Mouse (Mus musculus): Measurements from ENCODE around the gene Tymp.

Gene Tymp

GRCm38 (mm10) chr15:89376957-89377356 lies at the start of gene Tymp:
TSS of gene Tymp (minus strand) at chr15:89377039.
- Histone ChIP-seq H3K36me3 (ENCODE audit: control insufficient read depth, insufficient read depth, low read length, poor library complexity, severe bottlenecking) (no peaks in the 10 kb centered on the region), H3K27me3 (ENCODE audit: control insufficient read depth, insufficient read depth, low read length, poor library complexity, severe bottlenecking) (no peaks in the 10 kb centered on the region)
- no peak for DNase-seq (ENCODE audit: low read depth, low spot score)

- no peaks in the 10 kb centered on the region for H3K27me3 ChIP-seq (ENCODE audit: control insufficient read depth, insufficient read depth, low read length, poor library complexity, severe bottlenecking)
- peaks cover 8% of the 10 kb centered on the region for H3K36me3 ChIP-seq (ENCODE audit: control insufficient read depth, insufficient read depth, low read length, poor library complexity, severe bottlenecking)
- no peak for DNase-seq (ENCODE audit: low read depth, low spot score)
Measured at GRCm38 (mm10) chr15:89425711-89426121, 48.9 kb upstream of the Tymp start, which contains the start of gene Cpt1b. TSS of gene Cpt1b (minus strand) at chr15:89425863.

- DNase-seq (ENCODE audit: low read depth, low spot score), result no peak
- Histone ChIP-seq H3K27me3 (ENCODE audit: control insufficient read depth, insufficient read depth, low read length, poor library complexity, severe bottlenecking) (no peaks in the 10 kb centered on the region), H3K36me3 (ENCODE audit: control insufficient read depth, insufficient read depth, low read length, poor library complexity, severe bottlenecking) (peaks cover 8% of the 10 kb centered on the region)
Measured at GRCm38 (mm10) chr15:89424621-89425020, 47.8 kb upstream of the Tymp start.

- Histone ChIP-seq H3K27me3 (ENCODE audit: control insufficient read depth, insufficient read depth, low read length, poor library complexity, severe bottlenecking) (no peaks in the 10 kb centered on the region), H3K36me3 (ENCODE audit: control insufficient read depth, insufficient read depth, low read length, poor library complexity, severe bottlenecking) (peaks cover 12% of the 10 kb centered on the region)
- DNase-seq (ENCODE audit: low read depth, low spot score), result no peak
Measured at GRCm38 (mm10) chr15:89421938-89422337, 45.1 kb upstream of the Tymp start.

- Histone ChIP-seq H3K27me3 (ENCODE audit: control insufficient read depth, insufficient read depth, low read length, poor library complexity, severe bottlenecking) (no peaks in the 10 kb centered on the region), H3K36me3 (ENCODE audit: control insufficient read depth, insufficient read depth, low read length, poor library complexity, severe bottlenecking) (peaks cover 5% of the 10 kb centered on the region; the same call in 1 of the 2 replicates)
- DNase-seq (ENCODE audit: low read depth, low spot score), result no peak
Measured at GRCm38 (mm10) chr15:89415282-89415681, 38.4 kb upstream of the Tymp start.

GRCm38 (mm10) chr15:89410118-89410517 lies 33.3 kb upstream of the Tymp start, which contains the start of gene Syce3:
TSS of gene Syce3 (minus strand) at chr15:89410503.
- Histone ChIP-seq H3K27me3 (ENCODE audit: control insufficient read depth, insufficient read depth, low read length, poor library complexity, severe bottlenecking) (no peaks in the 10 kb centered on the region), H3K36me3 (ENCODE audit: control insufficient read depth, insufficient read depth, low read length, poor library complexity, severe bottlenecking) (no peaks in the 10 kb centered on the region)
- no peak for DNase-seq (ENCODE audit: low read depth, low spot score)

GRCm38 (mm10) chr15:89406691-89407090 lies 29.9 kb upstream of the Tymp start:
- no peaks in the 10 kb centered on the region for H3K36me3 ChIP-seq (ENCODE audit: control insufficient read depth, insufficient read depth, low read length, poor library complexity, severe bottlenecking)
- H3K27me3 ChIP-seq (ENCODE audit: control insufficient read depth, insufficient read depth, low read length, poor library complexity, severe bottlenecking), result no peaks in the 10 kb centered on the region
- DNase-seq (ENCODE audit: low read depth, low spot score), result no peak

GRCm38 (mm10) chr15:89404831-89405623 lies 28.2 kb upstream of the Tymp start:
- no peak for DNase-seq (ENCODE audit: low read depth, low spot score)
- Histone ChIP-seq H3K27me3 (ENCODE audit: control insufficient read depth, insufficient read depth, low read length, poor library complexity, severe bottlenecking) (no peaks in the 10 kb centered on the region), H3K36me3 (ENCODE audit: control insufficient read depth, insufficient read depth, low read length, poor library complexity, severe bottlenecking) (no peaks in the 10 kb centered on the region)

GRCm38 (mm10) chr15:89402471-89402870 lies 25.6 kb upstream of the Tymp start:
- Histone ChIP-seq H3K27me3 (ENCODE audit: control insufficient read depth, insufficient read depth, low read length, poor library complexity, severe bottlenecking) (no peaks in the 10 kb centered on the region), H3K36me3 (ENCODE audit: control insufficient read depth, insufficient read depth, low read length, poor library complexity, severe bottlenecking) (no peaks in the 10 kb centered on the region)
- DNase-seq (ENCODE audit: low read depth, low spot score), result no peak

- H3K27me3 ChIP-seq (ENCODE audit: control insufficient read depth, insufficient read depth, low read length, poor library complexity, severe bottlenecking), result no peaks in the 10 kb centered on the region
- no peaks in the 10 kb centered on the region for H3K36me3 ChIP-seq (ENCODE audit: control insufficient read depth, insufficient read depth, low read length, poor library complexity, severe bottlenecking)
- DNase-seq (ENCODE audit: low read depth, low spot score), result no peak
Measured at GRCm38 (mm10) chr15:89399716-89400115, 22.9 kb upstream of the Tymp start.

- H3K36me3 ChIP-seq (ENCODE audit: control insufficient read depth, insufficient read depth, low read length, poor library complexity, severe bottlenecking), result no peaks in the 10 kb centered on the region
- DNase-seq (ENCODE audit: low read depth, low spot score), result no peak
- no peaks in the 10 kb centered on the region for H3K27me3 ChIP-seq (ENCODE audit: control insufficient read depth, insufficient read depth, low read length, poor library complexity, severe bottlenecking)
Measured at GRCm38 (mm10) chr15:89398146-89398545, 21.3 kb upstream of the Tymp start.

- H3K36me3 ChIP-seq (ENCODE audit: control insufficient read depth, insufficient read depth, low read length, poor library complexity, severe bottlenecking), result no peaks in the 10 kb centered on the region
- no peaks in the 10 kb centered on the region for H3K27me3 ChIP-seq (ENCODE audit: control insufficient read depth, insufficient read depth, low read length, poor library complexity, severe bottlenecking)
- no peak for DNase-seq (ENCODE audit: low read depth, low spot score)
Measured at GRCm38 (mm10) chr15:89396883-89397282, 20.0 kb upstream of the Tymp start.

- no peak for DNase-seq (ENCODE audit: low read depth, low spot score)
- H3K27me3 ChIP-seq (ENCODE audit: control insufficient read depth, insufficient read depth, low read length, poor library complexity, severe bottlenecking), result no peaks in the 10 kb centered on the region
- H3K36me3 ChIP-seq (ENCODE audit: control insufficient read depth, insufficient read depth, low read length, poor library complexity, severe bottlenecking), result no peaks in the 10 kb centered on the region
Measured at GRCm38 (mm10) chr15:89390081-89390480, 13.2 kb upstream of the Tymp start.

- no peaks in the 10 kb centered on the region for H3K27me3 ChIP-seq (ENCODE audit: control insufficient read depth, insufficient read depth, low read length, poor library complexity, severe bottlenecking)
- no peaks in the 10 kb centered on the region for H3K36me3 ChIP-seq (ENCODE audit: control insufficient read depth, insufficient read depth, low read length, poor library complexity, severe bottlenecking)
- DNase-seq (ENCODE audit: low read depth, low spot score), result no peak
Measured at GRCm38 (mm10) chr15:89387127-89387526, 10.3 kb upstream of the Tymp start.

- no peak for DNase-seq (ENCODE audit: low read depth, low spot score)
- Histone ChIP-seq H3K36me3 (ENCODE audit: control insufficient read depth, insufficient read depth, low read length, poor library complexity, severe bottlenecking) (no peaks in the 10 kb centered on the region), H3K27me3 (ENCODE audit: control insufficient read depth, insufficient read depth, low read length, poor library complexity, severe bottlenecking) (no peaks in the 10 kb centered on the region)
Measured at GRCm38 (mm10) chr15:89384617-89385016, 7.8 kb upstream of the Tymp start, which contains the start of gene Klhdc7b. TSS of gene Klhdc7b (plus strand) at chr15:89384917.
